Mouse (Mus musculus): ENCODE results near the gene Ppp2r5a. TPM values are rescaled to one million over a fixed set of nuclear protein-coding genes. Genes with fewer than 3 reads are reported as not detected.

Gene Ppp2r5a
- polyA plus RNA-seq, 1 experiment = 73.2 TPM

- 86% methylated on average over 7 of the region's 7 CpGs for WGBS
- H3K4me1 ChIP-seq (ENCODE audit: control insufficient read depth, insufficient read depth, low read length) = peaks cover 12% of the 10 kb centered on the region; the same call in 1 of the 2 replicates
- no peak overlapping the region for H3K4me3 ChIP-seq (ENCODE audit: insufficient read depth, low read depth, low read length)
- DNase-seq = no peak
- TF ChIP-seq CTCF (conservative IDR thresholded peaks at IDR 0.05; ENCODE audit: insufficient read depth, insufficient read length, low read depth, low read length) (no peak), POLR2A (IDR thresholded peaks at IDR 0.05; ENCODE audit: low read depth, low read length) (no peak)
- no peaks in the 10 kb centered on the region for H3K36me3 ChIP-seq (ENCODE audit: control insufficient read depth, insufficient read depth, low read length)
- H3K27me3 ChIP-seq (replicated peaks; ENCODE audit: control insufficient read depth, insufficient read depth, low read length) = no peaks in the 10 kb centered on the region
- no peak overlapping the region for H3K27ac ChIP-seq (ENCODE audit: insufficient read depth, low read depth, low read length)
Measured at GRCm38 (mm10) chr1:191324733-191325590, 78.1 kb downstream of the Ppp2r5a start.

GRCm38 (mm10) chr1:191323381-191323780 is 79.7 kb downstream of the Ppp2r5a start:
- 97% methylated on average over 3 of the region's 3 CpGs for WGBS
- Histone ChIP-seq H3K36me3 (ENCODE audit: control insufficient read depth, insufficient read depth, low read length) (no peaks in the 10 kb centered on the region), H3K4me3 (ENCODE audit: insufficient read depth, low read depth, low read length) (no peak overlapping the region), H3K27ac (ENCODE audit: insufficient read depth, low read depth, low read length) (no peak overlapping the region), H3K4me1 (ENCODE audit: control insufficient read depth, insufficient read depth, low read length) (peaks cover 12% of the 10 kb centered on the region; the same call in 1 of the 2 replicates), H3K27me3 (replicated peaks; ENCODE audit: control insufficient read depth, insufficient read depth, low read length) (no peaks in the 10 kb centered on the region)
- TF ChIP-seq POLR2A (IDR thresholded peaks at IDR 0.05; ENCODE audit: low read depth, low read length) (no peak), CTCF (conservative IDR thresholded peaks at IDR 0.05; ENCODE audit: insufficient read depth, insufficient read length, low read depth, low read length) (no peak)
- DNase-seq = no peak

- WGBS = 67% methylated on average over 5 of the region's 5 CpGs
- H3K4me3 ChIP-seq (ENCODE audit: insufficient read depth, low read depth, low read length) = no peak overlapping the region
- TF ChIP-seq POLR2A (IDR thresholded peaks at IDR 0.05; ENCODE audit: low read depth, low read length) (no peak), CTCF (conservative IDR thresholded peaks at IDR 0.05; ENCODE audit: insufficient read depth, insufficient read length, low read depth, low read length) (no peak)
- H3K27ac ChIP-seq (ENCODE audit: insufficient read depth, low read depth, low read length) = no peak overlapping the region
- H3K27me3 ChIP-seq (replicated peaks; ENCODE audit: control insufficient read depth, insufficient read depth, low read length) = no peaks in the 10 kb centered on the region
- no peak for DNase-seq
- no peaks in the 10 kb centered on the region for H3K4me1 ChIP-seq (ENCODE audit: control insufficient read depth, insufficient read depth, low read length)
- no peaks in the 10 kb centered on the region for H3K36me3 ChIP-seq (ENCODE audit: control insufficient read depth, insufficient read depth, low read length)
Measured at GRCm38 (mm10) chr1:191318686-191319085, 84.4 kb downstream of the Ppp2r5a start.

GRCm38 (mm10) chr1:191317591-191318196 is 85.4 kb downstream of the Ppp2r5a start, which contains the start of gene Nenf:
TSS of gene Nenf (minus strand) at chr1:191318194.
- TF ChIP-seq CTCF (conservative IDR thresholded peaks at IDR 0.05; ENCODE audit: insufficient read depth, insufficient read length, low read depth, low read length) (0 out of 2 replicates have a peak, but pooled peaks have one; percentile 18), POLR2A (IDR thresholded peaks at IDR 0.05; ENCODE audit: low read depth, low read length) (no peak)
- WGBS = under 1% methylated on average over 50 of the region's 54 CpGs
- Histone ChIP-seq H3K27me3 (replicated peaks; ENCODE audit: control insufficient read depth, insufficient read depth, low read length) (no peaks in the 10 kb centered on the region), H3K27ac (ENCODE audit: insufficient read depth, low read depth, low read length) (peak within 1 kb of the TSS; percentile 42), H3K36me3 (ENCODE audit: control insufficient read depth, insufficient read depth, low read length) (no peaks in the 10 kb centered on the region), H3K4me1 (ENCODE audit: control insufficient read depth, insufficient read depth, low read length) (peaks cover 3% of the 10 kb centered on the region; the same call in 1 of the 2 replicates), H3K4me3 (ENCODE audit: insufficient read depth, low read depth, low read length) (peak within 1 kb of the TSS; percentile 69)
- DNase-seq = peak; percentile 81

GRCm38 (mm10) chr1:191316818-191317217 is 86.3 kb downstream of the Ppp2r5a start:
- Histone ChIP-seq H3K27me3 (replicated peaks; ENCODE audit: control insufficient read depth, insufficient read depth, low read length) (no peaks in the 10 kb centered on the region), H3K36me3 (ENCODE audit: control insufficient read depth, insufficient read depth, low read length) (no peaks in the 10 kb centered on the region), H3K27ac (ENCODE audit: insufficient read depth, low read depth, low read length) (no peak overlapping the region), H3K4me1 (ENCODE audit: control insufficient read depth, insufficient read depth, low read length) (peaks cover 3% of the 10 kb centered on the region; the same call in 1 of the 2 replicates), H3K4me3 (ENCODE audit: insufficient read depth, low read depth, low read length) (no peak overlapping the region)
- TF ChIP-seq POLR2A (IDR thresholded peaks at IDR 0.05; ENCODE audit: low read depth, low read length) (no peak), CTCF (conservative IDR thresholded peaks at IDR 0.05; ENCODE audit: insufficient read depth, insufficient read length, low read depth, low read length) (no peak)
- WGBS = 74% methylated on average over 8 of the region's 8 CpGs
- DNase-seq = no peak

- Histone ChIP-seq H3K36me3 (ENCODE audit: control insufficient read depth, insufficient read depth, low read length) (no peaks in the 10 kb centered on the region), H3K27me3 (replicated peaks; ENCODE audit: control insufficient read depth, insufficient read depth, low read length) (no peaks in the 10 kb centered on the region), H3K27ac (ENCODE audit: insufficient read depth, low read depth, low read length) (no peak overlapping the region), H3K4me3 (ENCODE audit: insufficient read depth, low read depth, low read length) (no peak overlapping the region), H3K4me1 (ENCODE audit: control insufficient read depth, insufficient read depth, low read length) (peaks cover 3% of the 10 kb centered on the region; the same call in 1 of the 2 replicates)
- TF ChIP-seq CTCF (conservative IDR thresholded peaks at IDR 0.05; ENCODE audit: insufficient read depth, insufficient read length, low read depth, low read length) = no peak
- WGBS = 72% methylated on average over 4 of the region's 4 CpGs
- no peak for DNase-seq
Measured at GRCm38 (mm10) chr1:191313926-191314325, 89.1 kb downstream of the Ppp2r5a start.

- TF ChIP-seq CTCF (conservative IDR thresholded peaks at IDR 0.05; ENCODE audit: insufficient read depth, insufficient read length, low read depth, low read length) (no peak), POLR2A (IDR thresholded peaks at IDR 0.05; ENCODE audit: low read depth, low read length) (no peak)
- Histone ChIP-seq H3K36me3 (ENCODE audit: control insufficient read depth, insufficient read depth, low read length) (no peaks in the 10 kb centered on the region), H3K27ac (ENCODE audit: insufficient read depth, low read depth, low read length) (peak overlapping the region; percentile 63), H3K4me3 (ENCODE audit: insufficient read depth, low read depth, low read length) (peak overlapping the region; percentile 67), H3K4me1 (ENCODE audit: control insufficient read depth, insufficient read depth, low read length) (peaks cover 3% of the 10 kb centered on the region; the same call in 1 of the 2 replicates), H3K27me3 (replicated peaks; ENCODE audit: control insufficient read depth, insufficient read depth, low read length) (no peaks in the 10 kb centered on the region)
- peak; percentile 20 for DNase-seq
- WGBS = 45% methylated on average over 6 of the region's 6 CpGs
Measured at GRCm38 (mm10) chr1:191313158-191313557, 89.9 kb downstream of the Ppp2r5a start.

All from kidney, adult 2 months (tissue).